Mouse (Mus musculus) thymus, postnatal 10 days (tissue): ENCODE results near the gene Pcnx2.

Experiments used
- DNase-seq, 2 experiments: peaks; one replicate each; pipeline ENCODE4 v3.0.0; 2021; ENCODE audit warnings: low spot score in 2 of 2

Pcnx2 gene

GRCm38 (mm10) chr8:125716211-125716610 is 181.9 kb downstream of the Pcnx2 start:
- DNase-seq: no peak

DNA sequence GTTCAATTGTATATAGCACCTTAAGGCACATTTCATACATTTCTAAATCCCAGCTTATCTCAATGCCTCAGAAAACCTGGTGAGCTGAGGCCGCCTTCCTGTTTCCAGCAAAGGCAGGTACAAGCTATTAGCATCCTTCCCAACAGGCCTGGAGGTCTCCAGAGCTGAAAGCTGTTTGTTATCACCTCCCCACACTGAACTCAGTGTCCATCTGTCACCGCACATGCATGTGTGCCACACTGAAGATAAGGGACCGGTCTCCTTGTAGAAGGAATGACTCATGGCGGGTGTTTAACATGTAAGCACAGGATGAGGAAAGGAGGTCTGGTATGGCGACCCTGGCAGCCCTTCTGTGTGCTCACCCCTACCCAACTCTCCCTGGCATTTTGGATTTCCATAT is 186.6 kb downstream of the Pcnx2 start:
- no peak for DNase-seq

- DNase-seq: no peak
Measured at GRCm38 (mm10) chr8:125709171-125709570, 188.9 kb downstream of the Pcnx2 start.

DNA sequence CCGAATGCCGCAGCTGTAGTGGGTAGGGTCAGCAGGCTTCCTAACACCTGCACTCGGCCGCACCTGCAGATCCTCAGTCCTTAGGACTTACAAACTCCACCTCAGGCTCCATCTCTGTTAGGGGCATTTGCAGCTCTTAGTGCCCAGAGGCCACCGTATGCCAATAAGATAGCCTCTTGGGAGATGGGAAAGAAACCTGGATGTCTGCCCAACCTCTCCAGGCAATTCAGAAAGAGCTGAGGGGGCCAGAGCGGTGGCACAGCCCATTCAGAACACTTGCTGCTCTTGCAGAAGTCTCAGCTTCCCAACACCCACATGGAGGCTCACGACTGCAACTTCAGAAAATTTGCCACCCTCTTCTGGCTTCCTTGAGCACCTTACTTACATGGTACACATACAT is 192.3 kb downstream of the Pcnx2 start:
- no peak for DNase-seq

- DNase-seq: no peak
Measured at GRCm38 (mm10) chr8:125704434-125704833, 193.7 kb downstream of the Pcnx2 start.

DNA sequence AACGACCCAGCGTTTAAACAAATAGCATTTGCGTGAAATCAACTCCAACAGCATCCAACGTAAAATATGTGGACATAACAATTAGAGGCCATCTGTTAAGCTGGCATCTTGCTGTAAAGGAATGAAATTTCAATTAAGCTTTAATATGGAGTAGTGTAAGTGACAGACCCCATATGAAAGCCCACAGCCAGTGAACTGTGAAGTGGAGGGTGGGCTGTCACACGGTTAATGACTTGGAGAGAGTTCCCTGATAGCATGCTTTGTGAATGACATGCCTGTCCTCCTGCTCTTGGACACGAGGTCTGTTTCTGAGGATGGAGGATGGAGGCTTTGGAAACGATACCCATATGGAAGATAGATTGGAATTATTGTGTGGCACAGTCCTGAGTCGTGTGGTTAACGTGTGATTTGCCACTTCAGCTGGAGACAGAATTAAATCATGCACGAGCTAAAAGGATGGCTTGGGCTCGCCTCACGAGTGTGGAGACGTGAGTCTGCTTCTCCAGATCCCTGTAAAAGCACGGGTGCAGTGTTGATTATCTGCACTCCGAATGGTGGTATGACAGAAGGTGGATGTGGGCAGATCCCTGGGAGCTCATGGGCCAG is 195.1 kb downstream of the Pcnx2 start:
- DNase-seq: no peak
